ENCODE assay signal across 4 mouse cellular contexts in genomic region chr14:57848061-57848460, GRCm38 (mm10). TPM values are rescaled to one million over a fixed set of nuclear protein-coding genes. Genes with fewer than 3 reads are reported as not detected.
"Had no signal": no experiment of that assay in that cellular context is flagged by ENCODE, and none has a peak within 500 bp of the region (broad histone marks: within the 10 kb centered on the region; RNA-seq: fewer than 3 reads in every experiment).

No protein-coding gene starts in this region.

RNA-seq across cellular contexts. Expression of gene Ska3, which starts 22.1 kb away (rescaled TPM):
- total RNA-seq: gastrocnemius, adult 18-20 months; gastrocnemius, adult 2 months; gastrocnemius, adult 8-10 months had no signal

RNA-seq across cellular contexts. Expression of gene Zdhhc20, which starts 42.0 kb away (rescaled TPM):
- polyA plus RNA-seq: erythroblast, embryonic 14.5 days had no signal
